Mouse (Mus musculus) myocyte (in vitro differentiated cells): ENCODE data around the gene Gad1. TPM values are rescaled to one million over a fixed set of nuclear protein-coding genes. Genes with fewer than 3 reads are reported as not detected.

Source experiments
- H3K27me3 ChIP-seq: one replicate; pipeline ENCODE4 v1.6.1; 2011; ENCODE audit not compliant: control insufficient read depth, insufficient read depth, insufficient read length
- H3K36me3 ChIP-seq: one replicate; pipeline ENCODE4 v1.6.1; 2011; ENCODE audit not compliant: control insufficient read depth, insufficient read depth
- H3K4me2 ChIP-seq: one replicate; pipeline ENCODE4 v1.6.1; 2011; ENCODE audit warnings: low read depth, control low read depth
- H3K4me3 ChIP-seq: one replicate; pipeline ENCODE4 v1.5.1; 2011; ENCODE audit warnings: mild to moderate bottlenecking, control low read depth, moderate library complexity
- H3K79me2 ChIP-seq: one replicate; pipeline ENCODE4 v1.6.1; 2011; ENCODE audit not compliant: control insufficient read depth, insufficient read depth
- H3ac ChIP-seq: one replicate; pipeline ENCODE4 v1.6.1; 2011; ENCODE audit not compliant: control insufficient read depth, insufficient read length
- CEBPB ChIP-seq: IDR thresholded peaks from 2 replicates; pipeline ENCODE4 v1.6.1; 2011; ENCODE audit warnings: mild to moderate bottlenecking, moderate library complexity; ENCODE audit not compliant: poor library complexity, insufficient read depth, severe bottlenecking
- E2F4 ChIP-seq: IDR thresholded peaks from one replicate; pipeline ENCODE4 v1.6.1; 2011; ENCODE audit warnings: mild to moderate bottlenecking, control low read depth, moderate library complexity; ENCODE audit not compliant: insufficient read depth
- MAX ChIP-seq: IDR thresholded peaks from one replicate; pipeline ENCODE4 v1.6.1; 2011; ENCODE audit warnings: low read depth, mild to moderate bottlenecking, control low read depth
- MYOD1 ChIP-seq, 3 experiments: IDR thresholded peaks; one replicate each; pipeline ENCODE4 v1.6.1; 2011; ENCODE audit warnings: control low read depth in 2 of 3, low read depth in 2 of 3, mild to moderate bottlenecking in 2 of 3, moderate library complexity in 1 of 3; ENCODE audit not compliant: insufficient read length in 2 of 3, control insufficient read depth in 1 of 3
- MYOG ChIP-seq, 3 experiments: IDR thresholded peaks; one replicate each; pipeline ENCODE4 v1.6.1; 2011; ENCODE audit warnings: control low read depth in 2 of 3, low read depth in 2 of 3, mild to moderate bottlenecking in 2 of 3; ENCODE audit not compliant: insufficient read length in 2 of 3, control insufficient read depth in 1 of 3, insufficient read depth in 1 of 3
- POLR2A ChIP-seq: IDR thresholded peaks from one replicate; pipeline ENCODE4 v1.6.1; 2011; ENCODE audit warnings: low read depth, mild to moderate bottlenecking, control low read depth, moderate library complexity; ENCODE audit not compliant: insufficient read length
- POLR2AphosphoS2 ChIP-seq: IDR thresholded peaks from one replicate; pipeline ENCODE4 v1.6.1; 2011; ENCODE audit warnings: low read depth, control low read depth; ENCODE audit not compliant: insufficient read length
- REST ChIP-seq: IDR thresholded peaks from one replicate; pipeline ENCODE4 v1.6.1; 2011; ENCODE audit warnings: mild to moderate bottlenecking, control low read depth, moderate library complexity; ENCODE audit not compliant: insufficient read depth, insufficient read length
- SRF ChIP-seq: IDR thresholded peaks from one replicate; pipeline ENCODE4 v1.6.1; 2011; ENCODE audit warnings: low read depth; ENCODE audit not compliant: control insufficient read depth, insufficient read length
- TCF12 ChIP-seq: IDR thresholded peaks from one replicate; pipeline ENCODE4 v1.6.1; 2011; ENCODE audit warnings: mild to moderate bottlenecking, control low read depth; ENCODE audit not compliant: poor library complexity, insufficient read depth, severe bottlenecking
- TCF3 ChIP-seq: IDR thresholded peaks from one replicate; pipeline ENCODE4 v1.6.1; 2011; ENCODE audit warnings: low read depth, control low read depth; ENCODE audit not compliant: insufficient read length
- USF1 ChIP-seq: IDR thresholded peaks from one replicate; pipeline ENCODE4 v1.6.1; 2011; ENCODE audit warnings: low read depth, mild to moderate bottlenecking, control low read depth, moderate library complexity
- polyA plus RNA-seq: library from polyadenylated mRNA; unstranded; fragments of >200 nt; fragmentation: generic; extraction: Trizol; gene quantifications from one replicate; pipeline ENCODE4 v1.2.1, GENCODE M21; 2012; ENCODE audit warnings: missing spikeins

Gad1 gene
- not detected for polyA plus RNA-seq

DNA sequence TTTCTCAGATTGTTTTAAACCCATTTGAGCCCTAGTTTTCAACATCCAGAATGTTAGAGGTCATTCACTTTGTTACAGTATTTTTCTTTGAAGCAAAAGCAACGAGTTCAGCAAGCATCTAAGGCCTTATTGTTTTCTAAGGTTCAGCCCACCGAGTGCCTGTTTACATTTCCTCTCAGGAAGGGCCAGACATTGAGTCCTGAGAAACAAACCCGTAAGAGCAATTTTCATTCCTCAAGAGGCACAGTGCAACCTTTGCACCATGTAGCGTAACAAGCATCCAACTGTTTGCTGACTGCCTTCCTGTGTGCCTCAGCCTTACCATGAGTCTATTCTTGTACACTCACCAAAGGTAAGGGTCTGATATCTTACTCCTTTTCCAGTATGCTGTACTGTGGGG, at the start of gene Gad1:
Gene Gad1 (plus strand): TSS at position 301 of the 400 bp plus-strand sequence.
- no peaks in the 10 kb centered on the region for H3K79me2 ChIP-seq
- no peak within 1 kb of the TSS for H3K4me2 ChIP-seq
- no peaks in the 10 kb centered on the region for H3K36me3 ChIP-seq
- no peak within 1 kb of the TSS for H3K4me3 ChIP-seq
- no peaks in the 10 kb centered on the region for H3K27me3 ChIP-seq
- TF ChIP-seq REST = no peak
- TF ChIP-seq MYOD1 (IDR thresholded peaks at IDR 0.05; ENCODE audit: control insufficient read depth in 1 of 3, insufficient read length in 2 of 3, low read depth in 2 of 3) = no peak
- TF ChIP-seq USF1 = no peak
- no peak for TF ChIP-seq POLR2AphosphoS2
- no peak for TF ChIP-seq MYOG (IDR thresholded peaks at IDR 0.05; ENCODE audit: control insufficient read depth in 1 of 3, insufficient read depth in 1 of 3, insufficient read length in 2 of 3, low read depth in 2 of 3)
- no peak for TF ChIP-seq TCF12
- no peak for TF ChIP-seq SRF
- no peak for TF ChIP-seq TCF3
- TF ChIP-seq E2F4 = no peak
- TF ChIP-seq MAX = no peak
- no peak for TF ChIP-seq POLR2A
- H3ac ChIP-seq = no peak within 1 kb of the TSS

DNA sequence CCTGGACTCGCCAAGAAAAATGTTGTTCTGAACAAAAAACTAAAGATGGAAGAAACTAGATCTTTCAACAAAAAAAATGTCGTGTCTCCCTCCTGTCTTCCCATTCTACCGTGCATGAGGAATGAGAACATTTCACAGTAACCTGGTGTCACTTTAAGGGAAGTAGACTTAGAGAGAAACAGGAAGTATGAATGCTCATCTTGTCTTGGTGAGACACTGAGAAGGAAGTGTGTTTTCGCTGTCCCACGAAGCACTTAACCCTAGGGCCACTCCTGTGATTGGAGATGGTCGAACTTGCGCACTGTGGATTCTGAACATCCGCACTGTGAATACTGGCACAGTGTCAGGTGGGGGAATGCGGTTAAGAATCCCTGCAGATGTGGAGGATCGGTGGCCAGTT, 49.4 kb upstream of the Gad1 start:
- TF ChIP-seq POLR2AphosphoS2 (no peak), POLR2A (no peak), TCF3 (no peak), CEBPB (no peak), E2F4 (no peak), REST (no peak), MYOD1 (IDR thresholded peaks at IDR 0.05; ENCODE audit: control insufficient read depth in 1 of 3, insufficient read length in 2 of 3, low read depth in 2 of 3) (no peak), SRF (no peak), MAX (no peak), USF1 (no peak), TCF12 (no peak), MYOG (IDR thresholded peaks at IDR 0.05; ENCODE audit: control insufficient read depth in 1 of 3, insufficient read depth in 1 of 3, insufficient read length in 2 of 3, low read depth in 2 of 3) (no peak)
- H3K4me3 ChIP-seq = no peak overlapping the region
- H3K36me3 ChIP-seq = no peaks in the 10 kb centered on the region
- no peak overlapping the region for H3K4me2 ChIP-seq
- no peaks in the 10 kb centered on the region for H3K79me2 ChIP-seq
- H3ac ChIP-seq = no peak overlapping the region
- no peaks in the 10 kb centered on the region for H3K27me3 ChIP-seq

DNA sequence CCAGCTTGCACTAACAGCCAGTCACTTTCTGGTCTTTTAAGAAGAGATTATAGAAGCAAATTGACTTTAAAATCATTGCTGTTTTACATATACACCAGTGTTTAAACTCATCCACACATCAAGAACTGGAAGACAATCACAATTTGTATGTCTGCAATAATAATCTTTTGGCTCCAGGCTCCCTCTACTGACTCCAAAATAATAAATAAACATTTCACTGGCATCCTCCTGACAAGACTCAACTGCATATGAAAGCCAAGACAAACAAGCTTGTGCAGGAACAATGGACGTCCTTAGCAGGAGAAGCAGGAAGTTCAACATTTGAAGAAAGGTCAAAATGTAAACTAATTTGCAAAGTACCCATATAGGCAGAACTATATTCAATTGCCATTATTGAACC, 47.6 kb upstream of the Gad1 start:
- Histone ChIP-seq H3K79me2 (no peaks in the 10 kb centered on the region), H3ac (no peak overlapping the region), H3K36me3 (no peaks in the 10 kb centered on the region), H3K4me2 (no peak overlapping the region), H3K4me3 (no peak overlapping the region), H3K27me3 (no peaks in the 10 kb centered on the region)
- TF ChIP-seq POLR2A (no peak), TCF12 (no peak), REST (no peak), MAX (no peak), E2F4 (no peak), SRF (no peak), CEBPB (no peak), USF1 (no peak), POLR2AphosphoS2 (no peak), TCF3 (no peak), MYOD1 (IDR thresholded peaks at IDR 0.05; ENCODE audit: control insufficient read depth in 1 of 3, insufficient read length in 2 of 3, low read depth in 2 of 3) (no peak), MYOG (IDR thresholded peaks at IDR 0.05; ENCODE audit: control insufficient read depth in 1 of 3, insufficient read depth in 1 of 3, insufficient read length in 2 of 3, low read depth in 2 of 3) (no peak)

DNA sequence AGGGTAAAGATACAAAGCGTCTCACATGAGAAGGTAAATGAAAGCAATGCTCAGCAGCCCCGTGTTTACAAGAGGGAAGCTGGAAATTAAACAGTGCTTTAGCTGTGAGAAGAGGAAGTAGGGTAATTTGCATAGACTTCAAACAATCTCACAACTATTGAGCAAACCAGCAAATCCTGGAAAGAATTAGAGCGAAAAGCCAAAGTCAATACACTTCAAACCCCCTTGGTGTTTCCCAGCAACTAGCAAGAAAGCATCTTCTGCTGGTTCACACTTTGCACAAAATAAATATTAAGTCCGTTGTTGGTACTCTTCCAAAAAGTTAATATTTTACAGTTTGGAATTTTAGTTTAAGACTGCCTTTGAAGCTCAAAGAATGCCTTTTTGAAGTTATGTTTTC, 47.0 kb upstream of the Gad1 start:
- no peaks in the 10 kb centered on the region for H3K27me3 ChIP-seq
- H3K4me2 ChIP-seq = no peak overlapping the region
- no peak overlapping the region for H3K4me3 ChIP-seq
- no peak overlapping the region for H3ac ChIP-seq
- H3K36me3 ChIP-seq = no peaks in the 10 kb centered on the region
- no peaks in the 10 kb centered on the region for H3K79me2 ChIP-seq
- no peak for TF ChIP-seq CEBPB
- TF ChIP-seq POLR2AphosphoS2 = no peak
- no peak for TF ChIP-seq MAX
- no peak for TF ChIP-seq REST
- TF ChIP-seq SRF = no peak
- TF ChIP-seq TCF12 = no peak
- no peak for TF ChIP-seq USF1
- no peak for TF ChIP-seq TCF3
- no peak for TF ChIP-seq POLR2A

DNA sequence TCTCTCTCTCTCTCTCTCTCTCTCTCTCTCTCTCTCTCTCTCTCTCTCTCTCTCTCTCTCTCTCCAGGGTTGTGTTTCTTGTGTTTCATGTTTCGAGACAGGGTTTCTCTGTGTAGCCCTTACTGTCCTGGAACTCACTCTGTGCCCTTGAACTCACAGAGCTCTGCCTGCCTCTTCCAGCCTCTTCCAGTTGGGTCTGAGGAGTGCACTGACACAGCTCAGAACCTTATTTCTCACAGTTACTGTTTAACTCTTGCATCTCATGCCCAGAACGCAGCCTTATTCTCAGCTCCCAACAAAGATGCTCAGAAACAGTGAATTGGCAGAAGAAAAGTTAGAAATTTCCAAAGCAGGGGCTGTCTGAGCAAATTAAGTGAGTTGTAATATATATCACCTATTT, 46.5 kb upstream of the Gad1 start:
- H3K36me3 ChIP-seq = no peaks in the 10 kb centered on the region
- no peak overlapping the region for H3K4me2 ChIP-seq
- H3K79me2 ChIP-seq = no peaks in the 10 kb centered on the region
- H3ac ChIP-seq = no peak overlapping the region
- no peak overlapping the region for H3K4me3 ChIP-seq
- H3K27me3 ChIP-seq = no peaks in the 10 kb centered on the region
- TF ChIP-seq MYOD1 (IDR thresholded peaks at IDR 0.05; ENCODE audit: control insufficient read depth in 1 of 3, insufficient read length in 2 of 3, low read depth in 2 of 3) (no peak), SRF (no peak), POLR2A (no peak), TCF3 (no peak), E2F4 (no peak), POLR2AphosphoS2 (no peak), MYOG (IDR thresholded peaks at IDR 0.05; ENCODE audit: control insufficient read depth in 1 of 3, insufficient read depth in 1 of 3, insufficient read length in 2 of 3, low read depth in 2 of 3) (no peak)
